In genomic region chr3:152396278-152396987, GRCm38 (mm10) we compare ENCODE assay signal across 7 mouse cellular contexts. TPM values are rescaled to one million over a fixed set of nuclear protein-coding genes. Genes with fewer than 3 reads are reported as not detected.
DNase-seq lines count a peak whose midpoint lies in the region; ATAC-seq and TF ChIP-seq lines count a peak whose summit lies in the region.

No protein-coding gene starts in this region.

- H3K9me3 ChIP-seq in embryonic facial prominence, embryonic 11.5 days (replicated peaks; ENCODE audit: control insufficient read depth, low read length), result no peaks in the 10 kb centered on the region
- no peaks in the 10 kb centered on the region for H3K9me3 ChIP-seq in limb, embryonic 12.5 days
- no peaks in the 10 kb centered on the region for H3K9me3 ChIP-seq in midbrain, embryonic 15.5 days

- peak overlapping the region; percentile 50 for H3K4me3 ChIP-seq in embryonic facial prominence, embryonic 11.5 days (ENCODE audit: low read depth, low read length)
- peak overlapping the region; percentile 95 for H3K4me3 ChIP-seq in kidney, adult 2 months (ENCODE audit: insufficient read depth, low read depth, low read length)
- H3K4me3 ChIP-seq in limb, embryonic 12.5 days (replicated peaks), result peak overlapping the region; percentile 73
- H3K4me3 ChIP-seq in midbrain, embryonic 15.5 days, result peak overlapping the region; percentile 85
- peak overlapping the region; percentile 100 for H3K4me3 ChIP-seq in spleen, adult 2 months (ENCODE audit: extremely low read depth, insufficient read depth, insufficient read length)

- ATAC-seq in embryonic facial prominence, embryonic 11.5 days (replicated peaks; ENCODE audit: insufficient number of reproducible peaks, low FRiP score, low TSS enrichment, low read depth), result peak; percentile 89
- peak; percentile 86 for ATAC-seq in limb, embryonic 12.5 days (ENCODE audit: insufficient number of reproducible peaks, insufficient read depth, low FRiP score, low TSS enrichment, low read depth)
- peak; percentile 93 for ATAC-seq in midbrain, embryonic 15.5 days (replicated peaks)

- peak overlapping the region; percentile 94 for H3K9ac ChIP-seq in embryonic facial prominence, embryonic 11.5 days (replicated peaks; ENCODE audit: low read length)
- peak overlapping the region; percentile 91 for H3K9ac ChIP-seq in limb, embryonic 12.5 days (replicated peaks)
- peak overlapping the region; percentile 90 for H3K9ac ChIP-seq in midbrain, embryonic 15.5 days

- no peaks in the 10 kb centered on the region for H3K36me3 ChIP-seq in embryonic facial prominence, embryonic 11.5 days (replicated peaks; ENCODE audit: control insufficient read depth, insufficient read depth, low read depth, low read length)
- peaks cover 2% of the 10 kb centered on the region; the same call in 1 of the 2 replicates for H3K36me3 ChIP-seq in kidney, adult 2 months (ENCODE audit: control insufficient read depth, insufficient read depth, low read length)
- peaks cover 22% of the 10 kb centered on the region; the same call in 1 of the 2 replicates for H3K36me3 ChIP-seq in limb, embryonic 12.5 days
- H3K36me3 ChIP-seq in midbrain, embryonic 15.5 days (replicated peaks), result no peaks in the 10 kb centered on the region; the same call in 1 of the 2 replicates
- no peaks in the 10 kb centered on the region for H3K36me3 ChIP-seq in spleen, adult 2 months (ENCODE audit: control insufficient read depth, insufficient read depth, low read length)

- H3K27me3 ChIP-seq in embryonic facial prominence, embryonic 11.5 days (ENCODE audit: control insufficient read depth, insufficient read depth, low read length), result no peaks in the 10 kb centered on the region
- H3K27me3 ChIP-seq in kidney, adult 2 months (replicated peaks; ENCODE audit: control insufficient read depth, insufficient read depth, low read length), result no peaks in the 10 kb centered on the region
- H3K27me3 ChIP-seq in limb, embryonic 12.5 days, result no peaks in the 10 kb centered on the region
- no peaks in the 10 kb centered on the region for H3K27me3 ChIP-seq in midbrain, embryonic 15.5 days (replicated peaks)
- H3K27me3 ChIP-seq in spleen, adult 2 months (ENCODE audit: control insufficient read depth, insufficient read depth, low read length), result no peaks in the 10 kb centered on the region

- peak overlapping the region; percentile 77 for H3K4me2 ChIP-seq in embryonic facial prominence, embryonic 11.5 days (ENCODE audit: low read depth, low read length)
- H3K4me2 ChIP-seq in limb, embryonic 12.5 days, result peak overlapping the region; percentile 79
- peak overlapping the region; percentile 70 for H3K4me2 ChIP-seq in midbrain, embryonic 15.5 days

- WGBS in embryonic facial prominence, embryonic 11.5 days, result under 1% methylated on average over 82 of the region's 102 CpGs
- 3% methylated on average over 93 of the region's 102 CpGs for WGBS in kidney, adult 2 months
- under 1% methylated on average over 61 of the region's 102 CpGs for WGBS in limb, embryonic 12.5 days
- WGBS in midbrain, embryonic 15.5 days, result under 1% methylated on average over 87 of the region's 102 CpGs
- WGBS in spleen, adult 2 months, result 2% methylated on average over 84 of the region's 102 CpGs

- H3K4me1 ChIP-seq in embryonic facial prominence, embryonic 11.5 days (ENCODE audit: control insufficient read depth, insufficient read depth, low read length), result no peaks in the 10 kb centered on the region; the same call in 1 of the 2 replicates
- peaks cover 24% of the 10 kb centered on the region for H3K4me1 ChIP-seq in kidney, adult 2 months (ENCODE audit: control insufficient read depth, insufficient read depth, low read length)
- peaks cover 26% of the 10 kb centered on the region for H3K4me1 ChIP-seq in limb, embryonic 12.5 days (replicated peaks)
- H3K4me1 ChIP-seq in midbrain, embryonic 15.5 days, result peaks cover 26% of the 10 kb centered on the region
- H3K4me1 ChIP-seq in spleen, adult 2 months (ENCODE audit: control insufficient read depth, insufficient read depth, insufficient read length), result no peaks in the 10 kb centered on the region

- peak; percentile 98 for DNase-seq in adrenal gland, postnatal 14 days
- peak; percentile 95 for DNase-seq in embryonic facial prominence, embryonic 11.5 days (ENCODE audit: low spot score)
- DNase-seq in heart, adult 18-20 months, result peak; percentile 97 to 98
- peak; percentile 98 for DNase-seq in kidney, adult 2 months
- peak; percentile 92 to 98 for DNase-seq in spleen, adult 2 months (ENCODE audit: low read depth in 1 of 2, low spot score in 2 of 2)

- peak overlapping the region; percentile 97 for H3K27ac ChIP-seq in embryonic facial prominence, embryonic 11.5 days (replicated peaks; ENCODE audit: low read depth, low read length)
- H3K27ac ChIP-seq in kidney, adult 2 months (ENCODE audit: insufficient read depth, low read depth, low read length), result peak overlapping the region; percentile 100
- peak overlapping the region; percentile 98 for H3K27ac ChIP-seq in limb, embryonic 12.5 days
- peak overlapping the region; percentile 100 for H3K27ac ChIP-seq in midbrain, embryonic 15.5 days
- peak overlapping the region; percentile 100 for H3K27ac ChIP-seq in spleen, adult 2 months (ENCODE audit: insufficient read depth, low read length)

- peak; percentile 89 for TF ChIP-seq POLR2A in kidney, adult 2 months (IDR thresholded peaks at IDR 0.05; ENCODE audit: low read depth, low read length)
- TF ChIP-seq POLR2A in spleen, adult 2 months (IDR thresholded peaks at IDR 0.05; ENCODE audit: low read depth, low read length), result peak; percentile 89

- no peak for TF ChIP-seq CTCF in kidney, adult 2 months (conservative IDR thresholded peaks at IDR 0.05; ENCODE audit: insufficient read depth, insufficient read length, low read depth, low read length)
- TF ChIP-seq CTCF in spleen, adult 2 months (IDR thresholded peaks at IDR 0.05; ENCODE audit: extremely low read depth, insufficient read depth, insufficient read length, insufficient replicate concordance), result no peak

RNA-seq across cellular contexts. Expression of gene Zzz3, which starts 1.2 kb away (rescaled TPM):
- total RNA-seq in adrenal gland, postnatal 14 days (2021), result 32.8 and 37.5 TPM in 2 replicates
- polyA plus RNA-seq in embryonic facial prominence, embryonic 11.5 days (2014; fragmentation: Nextera tagmentation; extraction: Ambion mirVana), result 62.8 and 70.9 TPM in 2 replicates
- 10 to 100 TPM; 20.3 to 23.4 TPM for total RNA-seq in heart, adult 18-20 months (2021)
- polyA plus RNA-seq in kidney, adult 2 months (2012; rRNA removed), result 19.1 and 19.5 TPM in 2 replicates
- 56.2 and 58.1 TPM in 2 replicates for polyA plus RNA-seq in limb, embryonic 12.5 days (2016; fragmentation: Nextera tagmentation; extraction: Ambion mirVana)
- polyA plus RNA-seq in midbrain, embryonic 15.5 days (2015; fragmentation: Nextera tagmentation; extraction: Ambion mirVana), result 31.3 and 32.9 TPM in 2 replicates
- polyA plus RNA-seq in spleen, adult 2 months (2012; rRNA removed), result 12.8 and 14.4 TPM in 2 replicates

RNA-seq across cellular contexts. Expression of gene Usp33, which starts 50.2 kb away (rescaled TPM):
- total RNA-seq in adrenal gland, postnatal 14 days (2021), result 73.5 and 83.9 TPM in 2 replicates
- 66.0 and 66.8 TPM in 2 replicates for polyA plus RNA-seq in embryonic facial prominence, embryonic 11.5 days (2014; fragmentation: Nextera tagmentation; extraction: Ambion mirVana)
- 10 to 100 TPM; 22.2 to 24.3 TPM for total RNA-seq in heart, adult 18-20 months (2021)
- polyA plus RNA-seq in kidney, adult 2 months (2012; rRNA removed), result 21.0 and 23.7 TPM in 2 replicates
- polyA plus RNA-seq in limb, embryonic 12.5 days (2016; fragmentation: Nextera tagmentation; extraction: Ambion mirVana), result 53.8 and 54.8 TPM in 2 replicates
- 89.2 and 92.8 TPM in 2 replicates for polyA plus RNA-seq in midbrain, embryonic 15.5 days (2015; fragmentation: Nextera tagmentation; extraction: Ambion mirVana)
- polyA plus RNA-seq in spleen, adult 2 months (2012; rRNA removed), result 6.7 and 7.3 TPM in 2 replicates

RNA-seq across cellular contexts. Expression of gene Miga1, which starts 56.2 kb away (rescaled TPM):
- 9.3 and 11.5 TPM in 2 replicates for total RNA-seq in adrenal gland, postnatal 14 days (2021)
- 18.8 and 21.1 TPM in 2 replicates for polyA plus RNA-seq in embryonic facial prominence, embryonic 11.5 days (2014; fragmentation: Nextera tagmentation; extraction: Ambion mirVana)
- total RNA-seq in heart, adult 18-20 months (2021), result 10 to 100 TPM; 10.8 to 14.7 TPM
- polyA plus RNA-seq in kidney, adult 2 months (2012; rRNA removed), result 10.1 and 10.6 TPM in 2 replicates
- polyA plus RNA-seq in limb, embryonic 12.5 days (2016; fragmentation: Nextera tagmentation; extraction: Ambion mirVana), result 22.2 and 24.9 TPM in 2 replicates
- polyA plus RNA-seq in midbrain, embryonic 15.5 days (2015; fragmentation: Nextera tagmentation; extraction: Ambion mirVana), result 19.1 and 21.7 TPM in 2 replicates
- polyA plus RNA-seq in spleen, adult 2 months (2012; rRNA removed), result 4.6 and 8.8 TPM in 2 replicates

Comparison
In these comparisons a context has a peak if more than half of its experiments do, and no peak if none do; other contexts are left out.
1. Peak in every context shown above with its lines: DNase-seq, ATAC-seq, H3K4me3 ChIP-seq and H3K27ac ChIP-seq.
2. H3K4me3 ChIP-seq: peak in every context shown above with its lines; median percentile 100 in spleen, adult 2 months; 95 in kidney, adult 2 months; 85 in midbrain, embryonic 15.5 days; 73 in limb, embryonic 12.5 days; 50 in embryonic facial prominence, embryonic 11.5 days.